Mouse (Mus musculus): ENCODE measurements around the gene Upk2.
A peak's percentile ranks its signal among the peaks of the same experiment; 100 is the strongest.

DNA sequence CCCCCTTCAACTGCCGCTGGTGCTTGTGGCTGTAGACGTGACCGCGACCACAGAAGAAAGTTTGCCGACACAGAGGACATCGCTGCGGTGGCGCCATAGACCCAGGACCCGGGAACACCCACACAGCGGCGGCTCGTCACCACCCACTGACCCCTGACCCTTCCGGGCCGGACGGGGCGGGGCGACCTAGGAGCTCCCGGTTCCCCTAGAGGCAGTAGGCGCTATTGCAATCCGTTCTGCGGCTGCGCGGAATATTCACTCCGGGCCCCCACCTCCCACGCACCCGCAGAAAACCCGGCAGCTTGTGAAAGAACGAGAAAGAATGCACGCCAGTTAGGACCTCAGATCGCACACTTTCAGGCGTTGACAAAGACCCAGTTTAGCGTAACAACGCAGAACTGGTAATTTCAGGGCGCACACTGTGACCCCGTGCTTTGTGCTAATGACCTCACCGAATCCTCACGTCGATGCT is 36.8 kb downstream of the Upk2 start:
- peak; percentile 66 for TF ChIP-seq CTCF (conservative IDR thresholded peaks at IDR 0.05; ENCODE audit: insufficient read depth, insufficient read length, low read depth, low read length)
- TF ChIP-seq POLR2A (IDR thresholded peaks at IDR 0.05; ENCODE audit: low read depth, low read length) = no peak
